8 mouse cellular contexts compared by ENCODE assay signal in genomic region chr17:65870146-65870545, GRCm38 (mm10). TPM values are rescaled to one million over a fixed set of nuclear protein-coding genes. Genes with fewer than 3 reads are reported as not detected.
DNase-seq lines count a peak whose midpoint lies in the region; ATAC-seq and TF ChIP-seq lines count a peak whose summit lies in the region.

No protein-coding gene starts in this region.

- WGBS in kidney, adult 2 months, result 37% methylated on average over 4 of the region's 4 CpGs
- WGBS in kidney, embryonic 14.5 days, result 37% methylated on average over 4 of the region's 4 CpGs
- WGBS in liver, embryonic 11.5 days, result 31% methylated on average over 4 of the region's 4 CpGs

- H3K9me3 ChIP-seq in kidney, embryonic 14.5 days (ENCODE audit: control insufficient read depth, low read length), result no peaks in the 10 kb centered on the region
- no peaks in the 10 kb centered on the region for H3K9me3 ChIP-seq in liver, embryonic 11.5 days (ENCODE audit: control insufficient read depth, low read length)

- peak; percentile 80 for DNase-seq in kidney, adult 2 months
- peak; percentile 95 for DNase-seq in ZHBTc4 (ENCODE audit: low read depth, low spot score)
- DNase-seq in cerebellum, postnatal 4 days (ENCODE audit: low spot score in 2 of 2), result peak; percentile 48 to 83
- DNase-seq in heart, postnatal 25 days (ENCODE audit: low spot score), result peak; percentile 42
- no peak for DNase-seq in liver, embryonic 11.5 days (ENCODE audit: low spot score)
- peak; percentile 86 for DNase-seq in retina, postnatal 1 day
- peak; percentile 25 to 58 for DNase-seq in urinary bladder, adult 18-20 months (ENCODE audit: low spot score in 2 of 2)

- no peaks in the 10 kb centered on the region for H3K27me3 ChIP-seq in kidney, adult 2 months (replicated peaks; ENCODE audit: control insufficient read depth, insufficient read depth, low read length)
- no peaks in the 10 kb centered on the region for H3K27me3 ChIP-seq in kidney, embryonic 14.5 days (ENCODE audit: control insufficient read depth, insufficient read depth, low read length)
- no peaks in the 10 kb centered on the region for H3K27me3 ChIP-seq in liver, embryonic 11.5 days (replicated peaks; ENCODE audit: control insufficient read depth, insufficient read depth, low read length)

- intact Hi-C loops in heart, postnatal 25 days (cut with DNase I), result loop anchor here (2.0 kb wide), 1 partner anchor 81 kb away; the partner anchor contains the start of gene Twsg1

- ATAC-seq in kidney, embryonic 14.5 days (ENCODE audit: low FRiP score, low TSS enrichment), result no peak
- 0 out of 2 replicates have a peak, but pooled peaks have one; percentile 13 for ATAC-seq in liver, embryonic 11.5 days (replicated peaks; ENCODE audit: low FRiP score)

- peak; percentile 81 for TF ChIP-seq CTCF in kidney, adult 2 months (conservative IDR thresholded peaks at IDR 0.05; ENCODE audit: insufficient read depth, insufficient read length, low read depth, low read length)

- TF ChIP-seq POLR2A in kidney, adult 2 months (IDR thresholded peaks at IDR 0.05; ENCODE audit: low read depth, low read length), result no peak

- no peak overlapping the region for H3K27ac ChIP-seq in kidney, adult 2 months (ENCODE audit: insufficient read depth, low read depth, low read length)
- H3K27ac ChIP-seq in kidney, embryonic 14.5 days (ENCODE audit: low read depth, low read length), result no peak overlapping the region
- no peak overlapping the region for H3K27ac ChIP-seq in liver, embryonic 11.5 days (ENCODE audit: low read depth, low read length)

- no peak overlapping the region for H3K9ac ChIP-seq in kidney, embryonic 14.5 days (ENCODE audit: low read depth, low read length)
- no peak overlapping the region for H3K9ac ChIP-seq in liver, embryonic 11.5 days (ENCODE audit: low read depth, low read length)

- H3K4me2 ChIP-seq in kidney, embryonic 14.5 days (replicated peaks; ENCODE audit: low read depth, low read length), result no peak overlapping the region
- H3K4me2 ChIP-seq in liver, embryonic 11.5 days, result no peak overlapping the region

- no peaks in the 10 kb centered on the region for H3K36me3 ChIP-seq in kidney, adult 2 months (ENCODE audit: control insufficient read depth, insufficient read depth, low read length)
- peaks cover 7% of the 10 kb centered on the region; the same call in 1 of the 2 replicates for H3K36me3 ChIP-seq in kidney, embryonic 14.5 days (ENCODE audit: control insufficient read depth, insufficient read depth, low read length)
- 0 out of 2 replicates have a peak, but pooled peaks cover 2% of the 10 kb centered on the region for H3K36me3 ChIP-seq in liver, embryonic 11.5 days (ENCODE audit: control insufficient read depth, insufficient read depth, low read length)

- H3K4me1 ChIP-seq in kidney, adult 2 months (ENCODE audit: control insufficient read depth, insufficient read depth, low read length), result no peaks in the 10 kb centered on the region
- peaks cover 5% of the 10 kb centered on the region for H3K4me1 ChIP-seq in kidney, embryonic 14.5 days (ENCODE audit: control insufficient read depth, insufficient read depth, low read length)
- H3K4me1 ChIP-seq in liver, embryonic 11.5 days (replicated peaks; ENCODE audit: control insufficient read depth, insufficient read depth, low read length), result peaks cover 11% of the 10 kb centered on the region

- no peak overlapping the region for H3K4me3 ChIP-seq in kidney, adult 2 months (ENCODE audit: insufficient read depth, low read depth, low read length)
- no peak overlapping the region for H3K4me3 ChIP-seq in kidney, embryonic 14.5 days (ENCODE audit: low read length)
- no peak overlapping the region for H3K4me3 ChIP-seq in liver, embryonic 11.5 days (ENCODE audit: low read depth, low read length)

RNA-seq across cellular contexts. Expression of gene Ralbp1, which starts 15.5 kb away (rescaled TPM):
- polyA plus RNA-seq in kidney, adult 2 months (2012; rRNA removed), result 29.8 and 30.7 TPM in 2 replicates
- polyA plus RNA-seq in kidney, embryonic 14.5 days (2014; fragmentation: Nextera tagmentation; extraction: Ambion mirVana), result 61.3 and 76.6 TPM in 2 replicates
- 10 to 100 TPM; 37.8 to 38.6 TPM for total RNA-seq in heart, postnatal 25 days (2021)
- 48.7 and 55.2 TPM in 2 replicates for polyA plus RNA-seq in liver, embryonic 11.5 days (2014; fragmentation: Nextera tagmentation; extraction: Ambion mirVana)
